Mouse (Mus musculus) urinary bladder, postnatal 14 days (tissue): ENCODE data around the gene Nrip1.

Source experiments
- DNase-seq: peaks from one replicate; pipeline ENCODE4 v3.0.0; 2021; ENCODE audit warnings: low spot score

Nrip1 gene

GRCm38 (mm10) chr16:76276271-76276670 lies 97.4 kb downstream of the Nrip1 start:
- DNase-seq, result no peak

DNA sequence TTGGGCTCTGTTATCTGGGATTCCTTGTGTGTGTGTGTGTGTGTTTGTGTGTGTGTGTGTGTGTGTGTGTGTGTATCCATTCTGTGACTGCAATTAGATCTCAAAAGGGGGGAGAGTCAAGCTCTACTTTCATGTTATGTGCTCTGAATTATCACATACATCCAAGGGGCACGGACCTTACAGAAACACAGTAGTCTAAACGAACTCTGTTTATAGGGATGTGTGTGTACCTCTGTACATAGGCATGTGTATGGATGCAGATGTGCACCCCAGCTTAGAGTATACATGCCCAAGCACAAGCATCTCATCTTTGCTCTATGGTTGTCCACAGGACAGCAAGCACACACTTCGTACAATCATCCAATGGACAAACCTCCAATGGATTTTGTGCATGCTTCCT lies 98.0 kb downstream of the Nrip1 start:
- DNase-seq, result no peak

DNA sequence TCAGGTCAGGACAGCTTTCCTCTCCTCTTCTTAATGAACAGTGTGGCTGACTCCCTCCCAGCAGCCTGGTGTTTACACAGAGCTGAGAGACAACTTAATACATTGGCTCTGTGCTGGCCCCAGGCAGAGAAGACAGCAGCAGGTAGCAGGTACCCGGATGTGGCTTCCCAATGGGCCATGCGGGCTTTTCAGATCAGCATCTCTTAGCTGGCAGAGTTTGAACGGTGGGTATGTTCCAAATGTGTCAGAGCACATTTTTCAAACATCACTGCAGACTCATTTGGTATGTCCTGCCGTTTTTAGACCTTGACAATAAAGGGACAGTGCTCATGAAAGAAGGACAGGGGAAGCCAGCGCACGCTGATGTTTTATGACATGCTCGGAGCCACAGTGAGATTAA lies 98.5 kb downstream of the Nrip1 start:
- DNase-seq, result no peak

- no peak for DNase-seq
Observed at GRCm38 (mm10) chr16:76266635-76267268, 106.9 kb downstream of the Nrip1 start.

GRCm38 (mm10) chr16:76265874-76266273 lies 107.8 kb downstream of the Nrip1 start:
- DNase-seq, result no peak

- no peak for DNase-seq
Observed at GRCm38 (mm10) chr16:76265301-76265700, 108.3 kb downstream of the Nrip1 start.

DNA sequence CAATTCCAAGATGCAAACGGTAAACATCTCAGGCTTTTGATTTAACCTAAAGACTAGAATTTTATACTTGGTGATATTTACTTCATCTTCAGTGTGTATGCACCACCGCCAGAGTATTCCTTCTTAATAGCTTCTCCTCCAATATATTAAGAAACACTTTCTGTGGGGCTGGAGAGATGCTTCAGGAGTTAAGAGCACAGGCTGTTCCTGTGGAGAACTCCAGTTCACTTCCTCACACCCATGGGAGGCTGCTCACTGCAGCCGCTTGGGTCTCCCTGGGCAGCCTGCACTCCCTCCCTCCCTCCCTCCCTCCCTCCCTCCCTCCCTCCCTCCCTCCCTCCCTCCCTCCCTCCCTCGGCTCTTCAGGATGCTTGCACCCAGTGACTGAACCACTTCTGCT lies 110.2 kb downstream of the Nrip1 start:
- no peak for DNase-seq

DNA sequence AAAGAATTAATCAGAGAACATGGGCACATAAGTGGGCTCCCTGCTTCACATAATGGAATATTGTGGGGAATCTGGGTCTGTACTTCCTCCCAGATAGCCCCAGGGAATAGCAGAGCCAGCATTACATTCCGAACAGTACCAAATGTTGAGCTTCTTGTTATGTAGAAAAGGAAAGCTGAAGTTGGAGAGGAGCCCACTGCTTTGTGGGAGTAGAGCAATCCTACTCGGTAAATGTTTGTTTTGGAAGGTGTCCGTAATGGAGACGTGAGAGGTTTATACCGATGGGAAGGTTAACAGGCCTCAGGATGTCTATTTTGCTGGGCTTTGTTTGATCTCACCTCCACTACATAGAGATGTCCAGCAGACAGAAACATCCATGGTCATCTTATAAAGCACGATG lies 113.3 kb downstream of the Nrip1 start:
- DNase-seq, result no peak

DNA sequence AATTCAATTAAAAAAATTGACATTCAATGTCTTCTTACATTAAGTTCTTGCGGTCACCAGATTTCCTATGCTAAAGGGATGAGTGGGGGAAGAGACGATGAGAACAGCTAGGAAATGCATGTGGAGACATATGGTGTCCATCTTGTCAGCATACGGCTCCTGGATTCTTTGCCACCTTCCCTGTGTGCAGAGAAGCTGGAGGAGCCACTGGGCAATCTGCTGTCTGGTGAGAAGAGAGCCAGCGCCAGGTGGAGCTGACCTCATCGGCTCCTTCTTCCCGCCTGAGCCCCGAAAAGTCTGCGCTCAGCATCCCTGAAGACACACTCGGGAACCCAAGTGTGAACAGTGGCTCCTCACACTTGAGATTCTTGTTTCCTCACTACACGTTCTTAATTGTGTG lies 121.8 kb downstream of the Nrip1 start:
- no peak for DNase-seq

DNA sequence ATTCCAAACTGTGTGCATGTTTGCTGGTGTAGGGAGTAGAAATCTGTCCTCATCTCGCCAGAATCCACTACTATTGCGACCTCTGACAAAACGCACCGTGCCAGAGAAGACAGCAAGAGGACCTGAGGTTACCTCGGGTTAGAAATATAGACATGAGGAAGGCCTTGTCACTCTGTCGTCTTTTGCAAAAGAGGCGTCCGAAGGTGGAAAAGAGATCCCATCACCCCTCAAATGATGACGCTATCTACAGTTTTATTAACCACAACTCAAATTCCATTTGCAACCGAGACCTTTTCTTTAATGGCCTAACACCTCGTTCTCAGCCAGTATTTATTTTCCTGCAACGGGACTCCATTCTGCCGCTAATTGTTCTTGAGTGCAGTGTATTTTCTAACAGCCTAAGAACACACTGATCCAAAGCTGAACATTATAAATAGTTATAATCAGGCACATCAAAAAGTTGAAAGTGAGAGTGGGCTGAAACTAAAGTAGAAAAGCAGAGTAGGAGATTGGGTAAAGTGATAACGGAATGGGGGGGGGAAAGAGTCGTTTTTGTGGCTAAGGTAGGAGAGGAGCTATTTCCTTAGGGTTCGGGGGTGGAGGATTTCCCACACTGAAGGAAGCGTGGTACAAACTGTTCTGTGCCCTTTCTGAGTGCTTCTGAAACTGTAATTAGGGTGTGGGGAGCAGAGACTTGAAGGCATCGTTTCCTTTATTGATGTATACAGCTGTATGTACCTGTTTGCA lies 124.1 kb downstream of the Nrip1 start:
- no peak for DNase-seq

- peak; percentile 84 for DNase-seq
Observed at GRCm38 (mm10) chr16:76242850-76243249, 130.8 kb downstream of the Nrip1 start.

GRCm38 (mm10) chr16:76241266-76241665 lies 132.4 kb downstream of the Nrip1 start:
- no peak for DNase-seq

GRCm38 (mm10) chr16:76239353-76239752 lies 134.3 kb downstream of the Nrip1 start:
- no peak for DNase-seq

GRCm38 (mm10) chr16:76238784-76239183 lies 134.8 kb downstream of the Nrip1 start:
- DNase-seq, result no peak
